Mouse (Mus musculus): ENCODE measurements around the gene Ecm1.

DNA sequence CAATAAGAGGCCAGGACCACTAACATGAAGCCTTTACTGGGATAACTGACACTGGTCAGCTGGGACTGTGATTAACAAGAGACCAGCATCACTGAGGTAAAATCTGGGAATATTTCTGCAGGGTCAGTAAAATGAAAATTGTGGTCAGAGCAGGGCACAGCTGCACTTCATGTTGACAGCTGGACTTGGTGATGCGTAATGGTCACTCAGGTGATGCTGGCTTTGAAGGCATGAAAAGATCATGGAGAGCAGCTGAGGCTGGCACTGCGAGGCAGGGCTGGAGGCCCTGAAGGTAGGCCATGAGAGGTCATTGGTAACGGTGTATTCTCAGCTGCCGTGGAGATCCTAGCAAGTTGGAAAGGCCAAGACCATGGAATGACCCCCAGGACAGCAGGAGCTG lies 41.1 kb downstream of the Ecm1 start:
- TF ChIP-seq TAL1 (IDR thresholded peaks at IDR 0.05; ENCODE audit: low read length): no peak
- TF ChIP-seq GATA1 (IDR thresholded peaks at IDR 0.05; ENCODE audit: low read length): no peak

Data from erythroblast, embryonic 14.5 days (primary cell).